Mouse (Mus musculus): ENCODE data around the gene Epha6.

The Epha6 gene

DNA sequence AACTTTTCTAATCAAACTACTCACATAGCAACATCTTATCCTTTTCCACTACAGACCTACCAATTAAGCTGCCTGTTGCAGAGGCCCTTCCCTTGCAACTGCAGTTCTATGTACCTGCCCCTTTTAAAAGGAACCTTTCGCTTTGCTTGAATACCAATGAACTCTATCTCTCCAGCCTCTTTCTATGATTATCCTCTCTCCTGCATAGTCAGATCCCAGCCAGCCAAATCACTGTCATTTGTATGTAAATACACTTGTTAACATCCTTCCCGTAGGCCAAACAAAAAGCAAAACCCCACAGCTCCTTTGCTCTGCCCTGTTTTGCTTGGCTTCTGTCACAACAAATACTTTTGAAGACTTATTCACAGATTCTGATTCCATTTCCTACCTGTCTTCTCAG, 961.6 kb downstream of the Epha6 start:
- DNase-seq (ENCODE audit: low read depth, low spot score): no peak

DNA sequence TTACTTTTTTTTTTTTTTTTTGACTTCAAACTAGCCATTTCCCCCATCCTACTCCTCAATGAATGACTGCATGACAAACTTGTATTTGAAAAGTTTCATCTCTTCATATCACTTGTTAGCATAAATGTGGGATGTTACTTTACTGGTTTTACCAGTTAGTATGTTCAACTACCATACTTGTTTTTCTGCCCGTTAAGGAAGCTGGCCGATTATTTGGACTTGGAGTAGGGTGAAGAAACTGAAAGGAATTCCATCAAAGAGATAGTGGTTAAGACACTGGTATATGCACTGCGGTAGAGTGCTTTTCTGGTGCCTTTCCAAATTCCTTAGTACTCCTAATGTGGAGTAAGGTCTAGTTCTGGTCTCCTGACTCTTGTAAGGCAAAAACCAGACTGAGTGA, 965.3 kb downstream of the Epha6 start:
- no peak for DNase-seq (ENCODE audit: low read depth, low spot score)

DNA sequence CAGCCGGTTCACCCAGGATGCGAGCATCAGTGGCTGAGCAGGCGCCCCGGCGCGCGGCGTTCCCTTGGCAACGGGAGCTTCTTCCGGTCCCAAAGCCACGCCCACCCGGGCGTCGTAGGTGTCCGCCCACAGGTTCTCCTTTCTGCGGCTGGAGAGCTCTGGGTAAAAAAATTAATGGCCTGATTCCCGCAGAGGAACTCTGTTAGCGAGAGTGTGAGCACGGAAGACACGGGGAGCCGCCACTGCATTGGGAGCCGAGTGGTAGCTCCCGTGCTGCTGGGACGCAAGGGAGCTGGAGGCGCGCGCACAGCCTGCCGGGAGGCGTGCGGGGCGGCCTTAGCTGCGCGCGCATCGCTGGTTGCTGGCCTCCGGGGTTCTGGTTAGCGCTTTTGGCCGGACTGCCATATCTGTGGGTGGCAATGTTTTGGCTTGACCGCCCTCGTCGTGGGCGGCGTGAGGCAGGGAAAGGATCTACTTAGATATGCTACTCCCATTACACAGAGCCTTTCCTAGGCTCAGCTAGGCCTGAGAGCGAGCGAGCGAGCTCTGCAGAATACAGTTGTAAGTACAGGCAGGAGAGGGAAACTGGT, 966.1 kb downstream of the Epha6 start, which contains the start of gene Arl6:
Gene Arl6 (minus strand): TSS at position 290 of the 590 bp plus-strand sequence.
- DNase-seq (ENCODE audit: low read depth, low spot score): peak; percentile 97

DNA sequence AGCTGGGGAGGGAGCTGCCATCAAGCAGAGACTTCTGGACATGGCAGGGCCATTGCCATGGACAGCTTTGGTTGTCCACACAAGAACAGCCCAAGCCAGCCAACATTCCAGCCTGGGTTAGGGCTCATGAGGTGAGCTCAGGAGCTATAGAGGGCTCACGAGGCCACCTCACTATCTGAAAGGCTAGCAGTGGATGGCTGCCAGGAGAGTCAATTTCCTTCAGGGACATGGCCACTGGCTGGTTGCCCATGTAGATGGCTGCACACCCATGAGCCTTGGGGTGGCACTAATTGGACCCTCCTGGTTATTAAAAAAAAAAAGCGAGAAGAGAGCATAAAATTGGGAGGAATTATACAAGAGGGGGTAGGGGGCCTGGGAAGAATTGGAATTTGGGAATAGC, 970.7 kb downstream of the Epha6 start:
- no peak for DNase-seq (ENCODE audit: low read depth, low spot score)

DNA sequence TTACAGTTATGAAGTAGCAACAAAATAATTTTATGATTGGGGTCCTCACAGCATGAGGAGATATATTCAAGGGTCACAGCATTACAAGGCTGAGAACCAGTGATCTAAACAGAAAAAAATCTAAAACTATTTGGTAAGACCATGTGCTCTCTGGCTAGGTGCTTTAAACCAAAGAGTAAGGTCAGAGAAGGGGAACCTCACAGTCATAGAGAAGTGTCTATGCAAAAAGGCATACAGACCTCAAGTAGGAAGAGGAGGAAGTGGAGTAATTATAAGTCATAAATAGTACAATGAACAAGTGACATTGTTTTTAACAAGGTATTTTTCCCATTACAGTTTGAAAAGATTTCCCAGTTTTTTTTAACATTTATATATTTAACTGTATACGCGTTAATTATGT, 983.8 kb downstream of the Epha6 start:
- no peak for DNase-seq (ENCODE audit: low read depth, low spot score)

DNA sequence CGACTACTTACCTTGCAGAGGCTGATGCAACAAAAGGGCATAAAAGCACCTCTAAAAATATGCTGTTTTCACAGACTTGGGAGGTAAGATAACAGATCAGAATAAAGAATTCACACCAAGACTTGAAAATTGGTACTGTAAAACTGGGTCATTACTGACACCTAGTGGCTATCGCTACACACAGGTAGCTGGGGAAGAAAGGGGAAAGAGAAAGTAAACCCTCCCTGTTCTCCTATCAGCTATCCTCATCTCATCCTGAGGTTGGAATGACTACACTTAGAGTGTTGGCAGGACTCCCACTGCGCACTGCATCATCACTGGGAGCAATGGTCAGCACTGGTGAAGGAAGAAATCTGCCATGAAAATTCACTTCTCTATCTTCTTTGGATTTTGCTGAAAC, 988.2 kb downstream of the Epha6 start:
- peak; percentile 79 for DNase-seq (ENCODE audit: low read depth, low spot score)

DNA sequence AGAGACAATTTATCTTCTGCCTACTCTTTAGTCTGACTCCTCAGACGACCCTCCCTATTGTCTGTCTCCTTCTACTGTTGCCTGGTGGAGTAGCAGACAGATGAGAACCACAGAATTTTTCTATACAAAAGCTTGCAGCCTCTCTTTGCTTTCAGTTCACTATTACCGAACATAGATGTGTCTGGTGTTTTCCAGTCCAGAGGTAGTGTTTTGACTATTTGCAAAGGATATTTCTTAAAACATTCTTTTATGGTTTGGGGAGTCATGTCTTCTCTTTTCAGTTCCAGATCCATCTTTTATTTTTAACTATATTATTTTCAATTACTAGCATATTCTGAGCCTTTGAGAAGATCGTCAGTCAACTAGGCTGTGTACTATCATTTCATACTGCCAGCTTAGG, 989.7 kb downstream of the Epha6 start:
- DNase-seq (ENCODE audit: low read depth, low spot score): no peak

DNA sequence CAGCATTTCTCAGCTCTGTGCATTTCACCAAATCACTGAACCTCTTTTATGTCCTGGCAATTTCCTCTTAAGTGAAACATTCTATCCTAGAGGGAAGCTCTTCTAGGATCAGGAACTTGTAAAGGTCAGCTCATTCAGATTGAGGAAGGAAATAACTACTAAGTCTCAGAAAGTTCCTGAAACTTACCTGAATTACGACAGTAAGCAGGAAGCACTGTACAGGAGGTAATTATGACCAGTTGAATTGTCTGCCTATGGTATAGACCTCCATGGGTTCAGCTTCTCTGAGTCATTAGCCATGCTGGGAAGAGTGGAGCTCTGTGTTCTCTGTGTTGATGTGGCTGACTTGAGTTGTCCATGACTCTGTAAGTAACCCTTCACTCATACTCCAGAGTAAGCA, 994.6 kb downstream of the Epha6 start:
- DNase-seq (ENCODE audit: low read depth, low spot score): no peak

DNA sequence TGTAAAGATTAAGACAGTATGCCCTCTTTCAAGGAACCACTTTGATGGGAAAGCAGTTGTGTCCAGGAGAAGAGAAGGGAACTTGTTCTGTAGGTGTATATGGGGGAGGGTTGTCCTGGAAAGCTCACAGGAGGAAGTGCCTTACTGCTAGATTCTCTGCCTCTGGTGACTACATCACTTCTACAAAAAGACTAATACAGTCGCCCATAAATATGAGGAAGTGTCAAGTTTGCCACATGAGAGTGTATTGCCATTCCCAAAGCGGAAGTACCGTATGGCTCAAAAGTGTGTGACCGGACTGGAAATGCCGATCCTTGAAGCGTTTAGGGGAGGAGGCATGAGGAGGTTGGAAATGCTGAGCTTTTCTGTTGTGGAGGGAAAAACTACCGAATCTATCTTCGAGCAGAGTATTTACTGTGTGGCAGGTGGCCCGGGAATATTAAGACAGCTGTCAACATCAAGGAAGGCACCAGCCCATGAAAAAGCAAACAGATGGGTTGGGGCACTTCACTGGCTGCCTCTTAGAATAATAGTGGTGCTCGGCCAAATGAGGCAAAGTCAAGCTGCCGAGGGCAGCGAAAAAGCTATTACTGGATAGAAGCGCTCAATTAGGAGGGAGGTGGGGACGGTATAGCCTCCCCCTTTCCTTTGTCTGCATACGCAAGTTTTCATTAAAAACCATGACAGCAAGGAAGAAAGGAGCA, 1001.1 kb downstream of the Epha6 start:
- peak; percentile 12 for DNase-seq (ENCODE audit: low read depth, low spot score)
